Mouse (Mus musculus) brain, embryonic 18.5 days (tissue): ENCODE data around the gene Foxd3.
"Not testable (repeated sequence)": the region's sequence is repeated elsewhere in the genome, so short reads cannot be mapped to it uniquely, and the experiment has no call there.

Source experiments
- DNase-seq: peaks from one replicate; pipeline ENCODE4 v3.0.0-alpha.2; 2012; ENCODE audit warnings: low read depth, low spot score

Foxd3 gene

GRCm38 (mm10) chr4:99655937-99656604, at the start of gene Foxd3:
Gene Foxd3 (plus strand): TSS chr4:99656299.
- no peak for DNase-seq

DNA sequence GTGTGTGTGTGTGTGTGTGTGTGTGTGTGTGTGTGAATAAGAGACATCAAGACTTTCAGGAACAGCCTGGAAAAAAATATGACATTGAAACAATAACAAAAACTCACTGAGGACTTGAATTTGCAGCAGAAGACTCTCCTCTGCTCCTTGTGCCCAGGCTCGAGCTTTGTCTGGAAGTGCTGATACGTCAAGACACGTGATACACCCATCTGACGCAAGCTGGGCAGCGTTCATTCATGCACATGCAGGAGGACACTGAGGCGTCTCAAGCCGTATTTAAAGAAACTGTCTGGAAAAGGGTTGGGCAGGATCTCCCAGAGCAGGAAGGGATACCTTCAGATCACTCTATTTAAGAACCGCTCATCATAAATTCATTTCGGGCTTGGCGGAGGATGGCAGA, 43.9 kb upstream of the Foxd3 start:
- no peak for DNase-seq

DNA sequence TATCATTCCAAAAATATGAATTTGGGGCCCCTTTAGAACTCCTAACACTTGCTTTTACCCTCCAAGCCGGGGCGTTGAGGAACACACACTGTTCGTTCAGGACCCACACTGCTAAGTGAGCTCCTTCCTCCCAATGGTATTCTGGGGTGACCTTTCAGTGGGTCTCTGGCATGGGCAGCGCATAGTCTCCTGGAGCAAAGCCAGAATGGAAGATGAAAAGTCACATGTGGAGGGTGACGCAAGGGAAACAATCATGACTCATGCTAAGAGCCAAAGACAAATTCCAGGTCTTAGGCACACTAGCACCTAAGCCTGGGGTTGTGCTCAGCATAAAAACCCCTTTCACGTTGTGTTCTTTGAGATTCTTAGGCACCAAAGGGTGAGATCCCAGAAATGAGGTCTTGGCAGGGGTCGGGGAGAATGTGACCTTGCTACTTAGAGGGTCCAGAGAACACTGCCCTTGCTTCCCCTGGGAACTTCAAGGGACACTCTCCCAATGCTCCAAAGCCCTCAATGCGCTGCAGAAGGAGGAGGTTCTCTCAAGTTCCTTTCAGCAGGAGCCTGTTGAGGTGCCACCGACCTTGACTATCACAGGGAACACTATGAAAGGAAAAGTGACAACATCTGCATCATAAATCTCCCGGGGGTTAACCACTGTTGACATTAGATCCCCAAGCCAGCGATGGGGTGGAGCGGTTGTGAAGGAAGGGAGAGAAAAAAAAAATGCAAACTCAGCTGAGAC, 43.3 kb upstream of the Foxd3 start:
- no peak for DNase-seq

DNA sequence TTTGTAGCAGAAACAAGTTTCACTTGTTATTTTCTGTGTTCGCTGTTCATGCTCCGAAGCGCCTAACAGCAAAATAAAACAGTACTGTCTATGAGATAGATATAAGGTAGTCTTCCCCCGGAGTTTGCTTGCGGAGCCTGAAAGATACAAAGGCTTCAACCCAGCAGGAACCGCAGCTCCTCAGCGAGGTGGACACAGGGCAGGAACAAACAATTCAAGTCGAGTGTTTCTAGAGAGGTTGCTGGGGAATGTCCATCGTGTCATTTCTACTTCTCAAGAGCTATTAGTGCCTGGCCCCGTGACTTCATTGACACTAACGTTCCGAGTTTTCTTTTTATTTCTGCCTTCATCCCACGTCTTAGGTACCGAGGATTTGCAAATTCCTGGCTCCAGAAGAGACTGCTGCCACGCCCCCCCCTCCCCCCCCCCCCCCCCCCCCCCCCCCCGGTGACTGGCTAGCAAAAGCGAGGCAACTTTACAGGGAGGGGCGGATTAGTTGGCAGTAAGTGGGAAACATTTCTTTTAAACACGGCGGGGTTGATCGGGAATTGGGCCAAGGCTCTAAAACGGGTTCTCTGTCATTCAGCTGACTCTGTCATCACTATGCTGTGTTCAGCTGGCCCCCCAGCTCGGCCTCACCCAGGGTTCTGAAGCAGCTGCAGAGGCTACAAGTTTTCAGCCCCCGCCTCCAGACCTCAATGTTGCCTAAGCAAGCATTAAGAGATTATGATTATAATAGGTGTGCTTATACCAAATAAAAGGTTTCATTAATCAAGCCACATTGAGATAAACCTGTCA, 29.9 kb upstream of the Foxd3 start:
- no peak for DNase-seq

DNA sequence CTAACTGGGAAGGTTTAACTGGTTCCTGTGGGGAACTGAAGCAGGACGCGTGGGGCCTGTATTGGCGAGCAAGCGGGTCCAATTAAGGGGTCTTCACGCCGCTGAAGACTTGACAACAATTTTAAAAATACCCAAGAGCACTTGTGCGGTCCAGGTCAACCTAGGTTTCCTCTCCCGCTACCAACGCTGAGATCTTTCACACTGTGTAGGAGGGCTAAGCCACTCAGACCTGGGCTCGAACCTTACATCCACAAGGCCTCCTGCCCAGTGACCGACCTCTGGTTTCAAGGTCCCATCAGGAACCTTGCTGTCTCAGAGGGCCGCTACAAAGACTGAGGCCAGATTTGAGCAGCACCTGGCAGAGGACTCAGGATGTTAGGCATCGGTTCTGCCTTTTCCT, 29.0 kb upstream of the Foxd3 start:
- DNase-seq: no peak

DNA sequence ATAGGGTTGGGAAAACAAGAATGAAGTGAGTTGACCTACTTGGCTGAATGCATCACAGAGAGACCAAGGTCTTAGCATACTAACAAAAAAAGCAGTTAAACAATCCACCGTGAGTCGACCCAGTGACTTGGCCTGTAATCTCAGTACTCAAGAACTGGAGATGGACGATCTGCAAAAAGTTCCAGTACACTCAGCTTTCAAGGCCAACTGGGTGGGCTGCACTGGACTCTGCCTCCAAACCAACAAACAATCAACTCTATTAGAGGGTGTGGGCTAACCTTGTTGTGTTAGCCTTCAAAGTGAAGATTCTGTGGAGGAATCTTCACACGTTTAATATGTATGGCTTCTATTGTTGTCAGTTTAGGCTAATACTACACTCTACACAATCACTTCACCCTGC, 20.1 kb upstream of the Foxd3 start:
- DNase-seq: no peak

GRCm38 (mm10) chr4:99636711-99637110, 19.4 kb upstream of the Foxd3 start:
- DNase-seq: no peak

DNA sequence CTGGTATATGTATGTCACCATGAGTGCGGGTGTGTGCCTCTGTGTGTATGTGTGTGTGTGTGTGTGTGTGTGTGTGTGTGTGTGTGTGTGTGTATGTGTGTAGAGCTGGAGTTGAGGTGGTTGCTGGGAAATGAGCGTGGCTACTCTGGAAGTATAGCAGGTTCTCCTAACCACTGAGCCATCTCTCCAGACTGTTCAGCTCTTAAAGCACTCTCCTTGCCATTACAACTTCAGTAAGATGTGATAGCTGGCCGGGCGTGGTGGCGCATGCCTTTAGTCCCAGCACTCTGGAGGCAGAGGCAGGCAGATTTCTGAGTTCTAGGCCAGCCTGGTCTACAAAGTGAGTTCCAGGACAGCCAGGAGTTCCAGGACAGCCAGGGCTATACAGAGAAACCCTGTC, 15.5 kb upstream of the Foxd3 start:
- not testable (repeated sequence) for DNase-seq

GRCm38 (mm10) chr4:99641920-99642319, 14.2 kb upstream of the Foxd3 start:
- no peak for DNase-seq

DNA sequence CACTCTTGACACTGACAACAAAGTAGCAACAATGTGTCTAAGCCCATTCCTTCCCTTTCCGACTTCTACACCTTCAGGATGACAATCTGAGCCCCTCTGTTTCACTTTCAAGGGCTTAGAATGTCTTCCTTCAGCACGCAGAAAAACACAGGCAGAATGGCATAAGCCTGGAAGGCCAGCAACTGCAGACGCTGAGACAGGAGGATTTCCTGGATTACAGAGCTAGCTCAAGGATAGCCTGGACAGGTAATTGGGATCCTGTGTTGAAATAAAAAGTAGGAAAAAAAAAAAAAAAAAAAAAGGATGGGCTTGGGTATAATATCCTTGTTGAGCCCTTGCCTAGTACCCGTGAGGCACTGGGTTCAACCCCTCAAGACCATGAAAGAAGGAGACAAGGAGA, 10.5 kb upstream of the Foxd3 start:
- DNase-seq: no peak

GRCm38 (mm10) chr4:99650088-99650944, 5.8 kb upstream of the Foxd3 start:
- no peak for DNase-seq

DNA sequence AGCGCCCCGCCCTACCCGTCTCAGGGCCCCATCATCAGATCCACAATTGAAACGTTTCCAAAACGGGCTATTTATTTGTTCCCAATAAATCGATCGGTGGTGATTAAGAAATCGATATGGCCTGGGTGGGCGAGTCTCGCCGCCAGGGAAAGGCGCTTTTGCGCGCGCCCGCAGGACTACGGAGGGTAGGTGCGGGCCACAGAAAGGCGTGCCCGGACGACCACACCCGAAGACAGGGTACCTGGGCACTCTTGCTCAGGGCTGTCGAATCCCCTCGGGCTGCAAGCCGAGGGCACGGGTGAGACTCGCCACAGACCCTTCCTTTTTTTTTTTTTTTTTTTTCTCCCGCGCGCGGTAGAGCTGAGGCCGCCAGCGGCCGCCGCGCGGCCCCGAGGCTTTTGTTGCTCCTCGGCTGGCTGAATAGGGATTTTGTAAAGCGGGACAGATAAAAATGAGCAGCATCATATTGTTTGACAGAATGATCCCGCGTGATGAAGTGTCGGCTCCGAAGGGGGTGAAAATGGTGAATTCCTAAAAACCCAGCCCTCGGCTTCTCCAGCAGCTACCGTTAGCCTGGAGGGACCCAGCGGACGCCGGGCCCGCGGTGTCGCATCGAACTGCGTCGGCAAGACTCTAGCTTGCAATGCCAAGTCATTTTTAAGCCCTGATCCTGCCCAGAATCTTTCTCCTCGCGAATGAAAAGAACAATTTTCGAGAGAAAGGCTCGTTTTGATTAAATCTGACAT, 5.0 kb upstream of the Foxd3 start:
- no peak for DNase-seq

- DNase-seq: no peak
Observed at GRCm38 (mm10) chr4:99651823-99652450, 4.2 kb upstream of the Foxd3 start.

- DNase-seq: no peak
Observed at GRCm38 (mm10) chr4:99652576-99653210, 3.4 kb upstream of the Foxd3 start.

DNA sequence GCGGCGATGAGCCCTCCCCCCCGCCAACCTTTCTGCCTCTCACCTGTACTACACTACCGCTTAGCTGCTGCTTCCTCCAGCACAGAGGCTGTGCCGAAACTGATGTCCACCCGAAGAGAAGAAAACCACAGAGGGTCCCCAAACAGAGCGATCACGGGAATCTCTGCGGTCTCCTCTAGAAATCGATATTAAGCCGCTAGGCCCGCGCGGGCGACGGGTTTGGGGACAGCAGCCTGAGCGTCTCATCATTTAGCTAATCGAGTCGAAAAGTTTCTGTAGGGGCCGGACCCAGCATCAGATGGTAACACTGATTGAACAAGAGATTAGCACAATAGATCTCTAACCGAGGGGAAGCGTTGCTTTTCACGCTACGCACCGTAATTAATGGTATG, 2.9 kb upstream of the Foxd3 start:
- DNase-seq: no peak

DNA sequence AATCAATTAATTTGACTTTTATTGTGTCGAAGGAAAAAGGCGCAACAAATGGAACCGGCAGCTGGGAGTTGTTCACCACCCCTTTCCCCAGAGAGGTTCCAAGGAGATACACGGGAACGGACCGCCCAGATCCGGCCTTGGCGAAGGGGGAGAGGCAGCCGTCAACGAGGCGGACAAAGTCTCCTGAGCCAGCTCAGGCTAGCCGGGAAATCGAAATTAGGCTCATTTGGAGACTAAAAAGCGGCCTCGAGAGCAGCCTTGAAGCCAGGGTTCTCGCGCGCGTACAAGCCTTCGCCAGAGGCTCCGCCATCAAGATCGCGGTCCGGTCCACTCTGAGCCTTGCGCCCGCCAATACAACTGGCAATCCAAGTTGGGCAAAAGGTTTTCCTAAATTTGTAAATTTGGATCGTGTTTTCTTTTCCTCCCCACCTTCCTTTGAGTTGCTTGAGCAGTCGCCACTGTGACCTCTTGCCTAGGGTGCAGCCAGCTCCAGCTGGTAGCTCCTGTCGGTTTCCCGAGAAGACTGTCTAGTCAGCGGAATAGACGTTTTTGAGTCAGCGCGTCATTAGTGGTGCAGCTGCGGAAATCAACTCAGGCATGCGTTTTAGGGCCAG, 2.4 kb upstream of the Foxd3 start:
- no peak for DNase-seq

DNA sequence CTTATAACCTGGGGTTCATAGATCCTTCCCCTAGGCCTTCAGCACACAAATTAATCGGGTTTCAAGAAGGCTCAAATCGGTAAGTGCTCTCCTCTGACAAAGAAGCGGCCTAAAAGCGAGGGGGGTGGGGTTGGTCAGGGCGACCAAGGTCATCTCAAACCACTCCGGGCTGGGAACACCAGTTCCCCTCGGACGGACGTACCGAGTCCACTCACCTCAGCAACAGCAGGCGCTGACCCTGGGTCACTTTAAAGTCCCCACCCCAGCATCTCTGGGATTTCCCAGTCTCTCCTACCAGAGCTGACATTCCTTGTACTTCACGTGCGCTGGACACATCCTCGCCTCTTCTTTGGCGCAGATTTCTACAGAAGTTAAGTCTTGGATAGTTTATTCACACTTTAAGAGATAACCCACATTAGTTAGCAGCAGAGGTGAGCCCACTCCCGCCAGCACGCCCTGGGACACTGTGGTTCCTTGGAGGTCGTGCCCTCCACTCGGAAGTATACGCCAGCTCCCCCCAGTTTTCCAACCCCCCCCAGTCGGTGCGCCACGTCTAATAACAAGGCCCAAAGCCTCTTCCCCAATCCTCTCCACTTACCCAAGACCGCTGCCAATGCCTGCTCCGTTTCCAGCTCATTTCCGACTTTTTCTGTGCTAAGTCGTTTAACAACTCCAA, 1.3 kb upstream of the Foxd3 start:
- no peak for DNase-seq

- DNase-seq: no peak
Observed at GRCm38 (mm10) chr4:99656605-99657429, 718 bp downstream of the Foxd3 start.
